8 mouse cellular contexts compared by ENCODE assay signal in genomic region chr3:142881872-142882623, GRCm38 (mm10). TPM values are rescaled to one million over a fixed set of nuclear protein-coding genes. Genes with fewer than 3 reads are reported as not detected.
DNase-seq lines count a peak whose midpoint lies in the region; ATAC-seq and TF ChIP-seq lines count a peak whose summit lies in the region.

TSS of gene Pkn2 (minus strand) at chr3:142882004.

- H3K27ac ChIP-seq in ES-Bruce4 (ENCODE audit: insufficient read depth, low read length) = peak within 1 kb of the TSS; percentile 84
- peak within 1 kb of the TSS; percentile 95 for H3K27ac ChIP-seq in forebrain, embryonic 13.5 days
- H3K27ac ChIP-seq in liver, postnatal 0 days (ENCODE audit: low read depth) = peak within 1 kb of the TSS; percentile 100
- H3K27ac ChIP-seq in neural tube, embryonic 14.5 days (ENCODE audit: low read depth, low read length) = peak within 1 kb of the TSS; percentile 92

- peak within 1 kb of the TSS; percentile 99 for H3K9ac ChIP-seq in ES-Bruce4 (ENCODE audit: low read depth, poor library complexity, severe bottlenecking)
- peak within 1 kb of the TSS; percentile 95 for H3K9ac ChIP-seq in forebrain, embryonic 13.5 days
- peak within 1 kb of the TSS; percentile 98 for H3K9ac ChIP-seq in liver, postnatal 0 days (replicated peaks)
- peak within 1 kb of the TSS; percentile 74 for H3K9ac ChIP-seq in neural tube, embryonic 14.5 days (replicated peaks; ENCODE audit: low read depth, low read length)

- no peaks in the 10 kb centered on the region for H3K27me3 ChIP-seq in ES-Bruce4 (ENCODE audit: control insufficient read depth, insufficient read depth, low read length, poor library complexity, severe bottlenecking)
- H3K27me3 ChIP-seq in forebrain, embryonic 13.5 days = no peaks in the 10 kb centered on the region
- H3K27me3 ChIP-seq in liver, postnatal 0 days (ENCODE audit: insufficient read depth, low read length) = no peaks in the 10 kb centered on the region
- no peaks in the 10 kb centered on the region for H3K27me3 ChIP-seq in neural tube, embryonic 14.5 days (ENCODE audit: control insufficient read depth, insufficient read depth, low read length)

- intact Hi-C loops in heart, postnatal 10 days (cut with DNase I) = loop anchor here (2.0 to 5.0 kb wide), 3 partner anchors 43 to 115 kb away; partner anchors contain the start of gene Gtf2b

- peak; percentile 99 for DNase-seq in heart, postnatal 10 days
- peak; percentile 90 for DNase-seq in large intestine, adult 2 months (ENCODE audit: low read depth, low spot score)
- DNase-seq in liver, postnatal 0 days = peak; percentile 100
- DNase-seq in testis, postnatal 10 days (ENCODE audit: low spot score) = peak; percentile 100

- H3K9me3 ChIP-seq in ES-Bruce4 (replicated peaks; ENCODE audit: control insufficient read depth, insufficient read depth, low read length, poor library complexity, severe bottlenecking) = no peaks in the 10 kb centered on the region
- H3K9me3 ChIP-seq in forebrain, embryonic 13.5 days (replicated peaks) = no peaks in the 10 kb centered on the region
- no peaks in the 10 kb centered on the region for H3K9me3 ChIP-seq in liver, postnatal 0 days (ENCODE audit: low read length)
- H3K9me3 ChIP-seq in neural tube, embryonic 14.5 days (ENCODE audit: control insufficient read depth, low read length) = no peaks in the 10 kb centered on the region

- H3K4me1 ChIP-seq in ES-Bruce4 (ENCODE audit: control insufficient read depth, insufficient read depth, low read length) = no peaks in the 10 kb centered on the region
- peaks cover 14% of the 10 kb centered on the region for H3K4me1 ChIP-seq in forebrain, embryonic 13.5 days
- peaks cover 13% of the 10 kb centered on the region for H3K4me1 ChIP-seq in liver, postnatal 0 days (ENCODE audit: insufficient read depth)
- peaks cover 4% of the 10 kb centered on the region; the same call in 1 of the 2 replicates for H3K4me1 ChIP-seq in neural tube, embryonic 14.5 days (ENCODE audit: control insufficient read depth, insufficient read depth, low read length)

- peak within 1 kb of the TSS; percentile 65 for H3K4me2 ChIP-seq in forebrain, embryonic 13.5 days
- H3K4me2 ChIP-seq in liver, postnatal 0 days (ENCODE audit: low read depth, low read length) = peak within 1 kb of the TSS; percentile 86
- H3K4me2 ChIP-seq in neural tube, embryonic 14.5 days (ENCODE audit: low read depth, low read length) = peak within 1 kb of the TSS; percentile 52

- no peak for TF ChIP-seq CTCF in ES-Bruce4 (IDR thresholded peaks at IDR 0.05; ENCODE audit: low read depth, low read length)
- TF ChIP-seq CTCF in liver, postnatal 0 days (IDR thresholded peaks at IDR 0.05; ENCODE audit: low read depth) = no peak; the same call in 1 of the 2 replicates

- under 1% methylated on average over 78 of the region's 84 CpGs for WGBS in forebrain, embryonic 13.5 days
- under 1% methylated on average over 81 of the region's 84 CpGs for WGBS in large intestine, adult 2 months
- WGBS in liver, postnatal 0 days (ENCODE audit: insufficient replicate concordance) = under 1% methylated on average over 55 of the region's 84 CpGs
- under 1% methylated on average over 47 of the region's 84 CpGs for WGBS in neural tube, embryonic 14.5 days

- no peak for TF ChIP-seq POLR2A in ES-Bruce4 (IDR thresholded peaks at IDR 0.05; ENCODE audit: insufficient read depth, low read length)

- no peak for TF ChIP-seq EP300 in ES-Bruce4 (IDR thresholded peaks at IDR 0.05; ENCODE audit: insufficient read depth, low read depth, low read length)
- no peak for TF ChIP-seq EP300 in liver, postnatal 0 days (IDR thresholded peaks at IDR 0.05; ENCODE audit: low read depth)

- peak within 1 kb of the TSS; percentile 91 for H3K4me3 ChIP-seq in ES-Bruce4 (ENCODE audit: low read depth, low read length)
- H3K4me3 ChIP-seq in forebrain, embryonic 13.5 days = peak within 1 kb of the TSS; percentile 92
- H3K4me3 ChIP-seq in liver, postnatal 0 days (ENCODE audit: low read depth, low read length) = peak within 1 kb of the TSS; percentile 97
- H3K4me3 ChIP-seq in neural tube, embryonic 14.5 days (ENCODE audit: low read depth, low read length) = peak within 1 kb of the TSS; percentile 80

- no peaks in the 10 kb centered on the region for H3K36me3 ChIP-seq in ES-Bruce4 (ENCODE audit: control insufficient read depth, insufficient read depth, low read length, poor library complexity, severe bottlenecking)
- H3K36me3 ChIP-seq in forebrain, embryonic 13.5 days (ENCODE audit: poor library complexity, severe bottlenecking) = no peaks in the 10 kb centered on the region
- H3K36me3 ChIP-seq in liver, postnatal 0 days (replicated peaks; ENCODE audit: insufficient read depth, low read length) = no peaks in the 10 kb centered on the region
- H3K36me3 ChIP-seq in neural tube, embryonic 14.5 days (ENCODE audit: control insufficient read depth, insufficient read depth, low read length) = no peaks in the 10 kb centered on the region

- ATAC-seq in cerebellum, adult (ENCODE audit: insufficient number of reproducible peaks, low FRiP score, low TSS enrichment) = peak; percentile 91
- ATAC-seq in forebrain, embryonic 13.5 days = peak; percentile 98
- peak; percentile 95 for ATAC-seq in liver, postnatal 0 days
- ATAC-seq in neural tube, embryonic 14.5 days (ENCODE audit: low read depth) = peak; percentile 98

RNA-seq across cellular contexts. Expression of gene Pkn2, which starts in this region (rescaled TPM):
- 108 and 112 TPM in 2 replicates for polyA plus RNA-seq in ES-Bruce4 (2011; ENCODE audit: insufficient read depth, insufficient read length, low read depth, missing spikeins)
- 39.3 and 43.1 TPM in 2 replicates for polyA plus RNA-seq in forebrain, embryonic 13.5 days (2015; fragmentation: Nextera tagmentation; extraction: Ambion mirVana)
- 10 to 100 TPM; 47.5 to 53.7 TPM for total RNA-seq in heart, postnatal 10 days (2021)
- 9.3 and 21.9 TPM in 2 replicates for polyA plus RNA-seq in large intestine, adult 2 months (2012; rRNA removed)
- 26.6 and 30.0 TPM in 2 replicates for polyA plus RNA-seq in liver, postnatal 0 days (2015; fragmentation: Nextera tagmentation; extraction: Ambion mirVana)
- 23.9 and 25.5 TPM in 2 replicates for polyA plus RNA-seq in neural tube, embryonic 14.5 days (2014; fragmentation: Nextera tagmentation; extraction: Ambion mirVana)

Comparison
In these comparisons a context has a peak if more than half of its experiments do, and no peak if none do; other contexts are left out.
1. Peak in every context shown above with its lines: DNase-seq, ATAC-seq, H3K4me3 ChIP-seq and H3K27ac ChIP-seq.